Mouse (Mus musculus) CD4-positive naive resting alpha-beta T cell, adult 57 days (primary cell): ENCODE results near the gene Chmp1a. TPM values are rescaled to one million over a fixed set of nuclear protein-coding genes. Genes with fewer than 3 reads are reported as not detected.

Experiments used
- total RNA-seq: library from RNA; stranded (reverse); gene quantifications from one replicate; pipeline ENCODE4 v1.2.4, GENCODE M21; 2023

Chmp1a gene
- 74.4 TPM for total RNA-seq

GRCm38 (mm10) chr8:123212321-123213117 is at the start of gene Chmp1a, which contains the start of gene Spata33:
Gene Chmp1a, minus strand, starts transcription at chr8:123212763.
Gene Spata33, plus strand, starts transcription at chr8:123212832.

GRCm38 (mm10) chr8:123254099-123254885 is 41.7 kb upstream of the Chmp1a start, which contains the start of the genes Zfp276 and Vps9d1:
Gene Zfp276, plus strand, starts transcription at chr8:123254195.
Gene Vps9d1, minus strand, starts transcription at chr8:123254348.

DNA sequence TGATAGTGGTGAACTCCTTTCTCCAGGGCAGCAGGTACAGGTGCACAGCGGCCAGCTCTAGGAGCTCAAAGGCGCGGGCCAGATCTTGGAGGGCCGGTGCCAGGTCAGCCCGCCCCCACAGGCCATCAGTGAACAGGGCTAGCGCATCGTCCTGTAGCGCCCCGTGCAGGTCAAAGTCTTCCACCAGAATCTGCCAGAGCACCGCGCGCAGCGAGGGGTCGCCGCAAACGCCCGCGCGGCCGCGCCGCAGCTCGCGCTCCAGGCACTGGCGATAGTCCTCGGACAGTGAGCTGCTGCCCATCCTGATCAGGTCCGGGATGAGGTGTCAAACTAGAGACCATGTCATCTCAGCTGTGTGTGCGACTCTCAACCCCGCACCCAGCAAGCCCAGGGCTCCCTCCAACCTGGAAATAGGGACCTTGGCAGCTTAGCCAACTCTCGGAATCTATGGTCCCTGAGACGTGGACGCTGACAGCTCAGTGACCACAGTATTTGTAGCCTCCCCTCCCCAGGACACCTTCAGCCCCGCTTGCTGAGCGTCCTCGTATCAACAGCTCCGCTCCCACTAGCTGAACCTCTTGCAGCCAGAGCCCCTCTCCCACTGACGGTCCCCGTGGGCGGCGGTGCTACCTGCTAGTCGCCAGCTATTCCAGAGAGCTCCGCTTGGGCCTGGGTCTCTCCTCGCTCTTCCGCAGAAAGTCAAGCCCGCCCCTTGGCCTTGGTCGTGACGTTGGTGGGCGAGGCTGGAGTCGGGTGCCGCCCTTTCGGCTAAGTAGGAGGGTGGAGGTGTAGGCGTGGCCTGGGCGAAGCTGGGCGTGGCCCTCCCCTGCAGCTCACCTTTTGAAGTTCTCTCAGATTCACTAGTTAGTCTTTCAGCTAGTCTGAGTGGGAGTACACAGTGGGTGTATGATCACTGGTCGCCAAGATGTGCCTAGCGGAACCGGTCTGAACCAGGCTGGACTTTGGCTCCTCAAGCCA is 23.2 kb upstream of the Chmp1a start, which contains the start of gene Spata2l:
Gene Spata2l, minus strand, starts transcription at position 714 of the 978 bp plus-strand sequence.

GRCm38 (mm10) chr8:123224278-123225266 is 12.0 kb upstream of the Chmp1a start, which contains the start of gene Cdk10:
Gene Cdk10, plus strand, starts transcription at chr8:123224842.

DNA sequence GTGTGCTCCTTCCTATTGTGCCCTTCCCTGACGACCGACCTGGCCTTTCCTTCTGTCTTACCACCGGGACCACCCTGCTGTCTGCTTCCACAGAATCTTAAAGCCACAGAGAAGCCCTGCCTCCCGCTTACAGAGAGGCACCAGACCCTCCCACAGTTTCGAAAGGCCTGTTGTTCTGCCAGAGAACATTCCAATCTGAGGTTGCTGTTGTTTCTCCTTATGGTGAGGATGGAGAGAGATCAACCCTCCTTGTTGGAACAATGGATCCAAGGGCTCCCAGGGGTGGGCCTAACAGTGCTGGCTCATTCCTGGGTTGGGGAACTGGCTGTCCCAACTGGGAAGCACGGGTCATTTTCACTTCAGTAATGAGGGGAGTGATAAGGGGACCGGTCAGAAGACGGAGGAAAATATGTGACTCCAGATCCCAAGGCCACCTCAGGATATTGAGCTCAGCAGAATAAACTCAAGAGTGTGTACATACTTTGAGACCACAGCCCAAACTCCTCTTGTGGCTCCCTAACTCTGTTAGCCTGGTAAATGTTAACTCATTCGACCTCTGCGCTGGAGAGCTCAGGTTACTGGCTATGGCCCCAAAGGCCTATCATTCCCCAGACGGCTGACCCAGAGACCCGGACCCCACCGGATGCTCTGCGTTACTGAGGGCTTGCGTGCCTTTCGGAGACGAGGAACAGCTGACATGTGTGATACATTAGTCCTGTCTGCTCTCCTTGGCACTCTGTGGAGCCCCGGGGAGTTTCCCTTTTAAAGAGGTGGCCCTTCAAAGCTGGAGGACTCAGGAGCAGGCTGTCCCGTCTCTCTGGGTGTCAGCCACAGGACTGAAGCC is 26.8 kb downstream of the Chmp1a start, which contains the start of gene Dpep1:
Gene Dpep1, plus strand, starts transcription at position 677 of the 844 bp plus-strand sequence.

DNA sequence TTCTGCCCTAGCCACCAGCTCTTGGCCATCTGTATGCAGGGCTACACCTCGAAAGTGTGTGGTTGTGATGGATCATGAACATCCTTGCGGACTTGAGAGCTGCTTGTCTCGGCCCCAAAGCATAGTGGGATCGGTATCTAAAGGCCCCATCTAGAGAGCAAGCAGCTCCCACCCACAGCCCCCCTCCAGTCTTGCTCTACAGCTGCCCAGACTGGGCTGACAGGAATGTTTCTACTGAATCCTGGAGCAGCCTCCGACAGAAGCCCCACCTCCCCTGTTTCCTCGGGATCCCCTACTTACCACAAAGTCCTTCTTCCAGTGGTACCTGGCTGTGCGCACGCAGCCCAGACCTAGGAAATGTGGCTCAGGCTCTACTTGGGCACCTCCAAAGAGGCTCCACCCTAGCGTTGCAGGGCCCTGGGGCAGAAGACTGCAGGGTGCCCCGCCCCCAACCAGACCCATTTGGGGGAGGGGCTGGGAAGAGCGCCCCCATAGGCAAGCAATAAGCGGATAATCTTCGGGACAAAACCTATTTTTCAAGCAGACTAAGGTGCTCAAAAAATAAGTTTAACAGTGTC is 54.6 kb downstream of the Chmp1a start, which contains the start of gene Sult5a1:
Gene Sult5a1, minus strand, starts transcription at position 428 of the 578 bp plus-strand sequence.

Other genes starting within 250 kb of the Chmp1a start
- 332 TPM for gene Ankrd11, start 170.5 kb downstream of the Chmp1a start, total RNA-seq
- gene Spg7, start 149.8 kb downstream of the Chmp1a start, total RNA-seq = 81.7 TPM
- 1,857 TPM for gene Rpl13, start 110.4 kb downstream of the Chmp1a start, total RNA-seq
- 0.38 TPM for gene Cpne7, start 95.4 kb downstream of the Chmp1a start, total RNA-seq
- not detected for gene Sult5a1, start 54.4 kb downstream of the Chmp1a start, total RNA-seq
- gene Dpep1, start 26.5 kb downstream of the Chmp1a start, total RNA-seq = not detected
- gene Spata33, start 69 bp upstream of the Chmp1a start, total RNA-seq = not detected
- gene Cdk10, start 12.1 kb upstream of the Chmp1a start, total RNA-seq = 52.6 TPM
- gene Spata2l, start 23.5 kb upstream of the Chmp1a start, total RNA-seq = 14.5 TPM
- gene Zfp276, start 41.4 kb upstream of the Chmp1a start, total RNA-seq = 27.6 TPM
- gene Vps9d1, start 41.6 kb upstream of the Chmp1a start, total RNA-seq = 31.1 TPM
- gene Fanca, start 105.8 kb upstream of the Chmp1a start, total RNA-seq = 10.3 TPM
- gene Spire2, start 120.0 kb upstream of the Chmp1a start, total RNA-seq = not detected
- gene Tcf25, start 161.0 kb upstream of the Chmp1a start, total RNA-seq = 216 TPM
- gene Mc1r, start 194.3 kb upstream of the Chmp1a start, total RNA-seq = 0.21 TPM
- 0.30 TPM for gene Tubb3, start 198.7 kb upstream of the Chmp1a start, total RNA-seq
- gene Def8, start 210.8 kb upstream of the Chmp1a start, total RNA-seq = 7.9 TPM